Mouse (Mus musculus) liver, embryonic 16.5 days (tissue): ENCODE measurements around the gene Igll1. TPM values are rescaled to one million over a fixed set of nuclear protein-coding genes. Genes with fewer than 3 reads are reported as not detected.
"Not testable (repeated sequence)": the region's sequence is repeated elsewhere in the genome, so short reads cannot be mapped to it uniquely, and the experiment has no call there.

Experiments used
- ATAC-seq: fragments of 200-750 bp; cut with Nextera tagmentation; 2 replicates; pipeline ENCODE4 v1.8.0; 2017; ENCODE audit warnings: low read depth, mild to moderate bottlenecking, moderate number of reproducible peaks, moderate library complexity
- H3K27ac ChIP-seq: fragments of 300-500 bp; sonication (generic); 2 replicates; pipeline ENCODE4 v1.5.1; 2014; ENCODE audit warnings: mild to moderate bottlenecking, low read length
- H3K27me3 ChIP-seq: fragments of 300-500 bp; sonication (generic); 2 replicates; pipeline ENCODE4 v1.6.1; 2014; ENCODE audit warnings: low read depth, low read length, mixed read lengths; ENCODE audit not compliant: control insufficient read depth, insufficient read depth
- H3K36me3 ChIP-seq: fragments of 300-500 bp; sonication (generic); 2 replicates; pipeline ENCODE4 v1.6.1; 2014; ENCODE audit warnings: mild to moderate bottlenecking; ENCODE audit not compliant: control insufficient read depth, insufficient read depth
- H3K4me1 ChIP-seq: fragments of 300-500 bp; sonication (generic); 2 replicates; pipeline ENCODE4 v1.6.1; 2014; ENCODE audit warnings: low read depth, low read length, mixed read lengths; ENCODE audit not compliant: control insufficient read depth
- H3K4me2 ChIP-seq: fragments of 300-500 bp; sonication (generic); 2 replicates; pipeline ENCODE4 v1.6.1; 2014; ENCODE audit warnings: low read depth, low read length, mixed read lengths
- H3K4me3 ChIP-seq: fragments of 300-500 bp; sonication (generic); 2 replicates; pipeline ENCODE4 v1.5.1; 2014; ENCODE audit warnings: low read depth, mild to moderate bottlenecking, low read length
- H3K9ac ChIP-seq: fragments of 300-500 bp; sonication (generic); 2 replicates; pipeline ENCODE4 v1.6.1; 2014; ENCODE audit warnings: low read depth, low read length
- H3K9me3 ChIP-seq: fragments of 300-500 bp; sonication (generic); replicated peaks from 2 replicates; pipeline ENCODE4 v1.6.1; 2016; ENCODE audit warnings: low read length; ENCODE audit not compliant: control insufficient read depth
- WGBS: fragments of 180-500 bp; shearing (Covaris S2); extraction: QIAGEN DNeasy Blood & Tissue Kit; methylation state at CpG from one replicate; pipeline ENCODE4 v1.1.7; 2014; ENCODE audit not compliant: insufficient replicate concordance; 5-methylcytosine and 5-hydroxymethylcytosine counted together
- polyA plus RNA-seq: library from polyadenylated mRNA; unstranded; fragments of >200 nt; fragmentation: Nextera tagmentation; extraction: Ambion mirVana; gene quantifications from 2 replicates; pipeline ENCODE4 v1.2.1, GENCODE M21; 2015

The Igll1 gene
- polyA plus RNA-seq, 1 experiment from 2014 or later = 20.5 TPM

- Histone ChIP-seq H3K36me3 (no peaks in the 10 kb centered on the region), H3K4me3 (no peak overlapping the region), H3K27me3 (no peaks in the 10 kb centered on the region), H3K4me1 (no peaks in the 10 kb centered on the region), H3K9me3 (no peaks in the 10 kb centered on the region), H3K27ac (no peak overlapping the region; the same call in 1 of the 2 replicates), H3K4me2 (no peak overlapping the region), H3K9ac (no peak overlapping the region)
- WGBS = 50% methylated on average over 13 of the region's 13 CpGs
- no peak for ATAC-seq
These were observed 6.9 kb downstream of the Igll1 start for GRCm38 (mm10) chr16:16856731-16857476.

- not testable (repeated sequence) for H3K4me2 ChIP-seq, H3K4me3 ChIP-seq, H3K9me3 ChIP-seq, H3K4me1 ChIP-seq, H3K36me3 ChIP-seq, ATAC-seq, H3K27ac ChIP-seq, H3K9ac ChIP-seq, H3K27me3 ChIP-seq
- 74% methylated on average over 9 of the region's 9 CpGs for WGBS
These were observed 7.7 kb downstream of the Igll1 start for GRCm38 (mm10) chr16:16856054-16856453.

GRCm38 (mm10) chr16:16855541-16855940, 8.2 kb downstream of the Igll1 start:
- ATAC-seq = no peak
- 67% methylated on average over 1 of the region's 1 CpGs for WGBS

GRCm38 (mm10) chr16:16854836-16855235, 8.9 kb downstream of the Igll1 start:
- Histone ChIP-seq H3K4me2 (no peak overlapping the region), H3K4me1 (no peaks in the 10 kb centered on the region), H3K9me3 (no peaks in the 10 kb centered on the region), H3K36me3 (no peaks in the 10 kb centered on the region), H3K27ac (no peak overlapping the region), H3K9ac (no peak overlapping the region), H3K4me3 (no peak overlapping the region), H3K27me3 (no peaks in the 10 kb centered on the region)
- no peak for ATAC-seq
- WGBS = 11% methylated on average over 6 of the region's 6 CpGs

More at GRCm38 (mm10) chr16:16855541-16855940, 8.2 kb downstream of the Igll1 start:
- Histone ChIP-seq H3K4me2 (no peak overlapping the region), H3K27me3 (no peaks in the 10 kb centered on the region), H3K4me1 (no peaks in the 10 kb centered on the region), H3K36me3 (no peaks in the 10 kb centered on the region), H3K9ac (no peak overlapping the region), H3K27ac (no peak overlapping the region), H3K4me3 (no peak overlapping the region), H3K9me3 (no peaks in the 10 kb centered on the region)

- no peak overlapping the region for H3K9ac ChIP-seq
- no peak for ATAC-seq
- 60% methylated on average over 3 of the region's 3 CpGs for WGBS
These were observed 11.4 kb downstream of the Igll1 start for GRCm38 (mm10) chr16:16852411-16852810.

GRCm38 (mm10) chr16:16849196-16849595, 14.6 kb downstream of the Igll1 start:
- no peak for ATAC-seq
- no peak overlapping the region for H3K4me2 ChIP-seq
- no peaks in the 10 kb centered on the region for H3K36me3 ChIP-seq
- H3K4me1 ChIP-seq = no peaks in the 10 kb centered on the region
- H3K27ac ChIP-seq = no peak overlapping the region
- no peaks in the 10 kb centered on the region for H3K9me3 ChIP-seq
- H3K27me3 ChIP-seq = no peaks in the 10 kb centered on the region
- H3K4me3 ChIP-seq = no peak overlapping the region
- no peak overlapping the region for H3K9ac ChIP-seq

More at GRCm38 (mm10) chr16:16852411-16852810, 11.4 kb downstream of the Igll1 start:
- no peak overlapping the region for H3K4me3 ChIP-seq
- no peaks in the 10 kb centered on the region for H3K36me3 ChIP-seq
- no peak overlapping the region for H3K27ac ChIP-seq
- no peaks in the 10 kb centered on the region for H3K9me3 ChIP-seq
- H3K4me1 ChIP-seq = no peaks in the 10 kb centered on the region
- H3K4me2 ChIP-seq = no peak overlapping the region
- no peaks in the 10 kb centered on the region for H3K27me3 ChIP-seq

GRCm38 (mm10) chr16:16829671-16830070, 34.1 kb downstream of the Igll1 start:
- Histone ChIP-seq H3K27ac (no peak overlapping the region), H3K9ac (no peak overlapping the region), H3K4me2 (no peak overlapping the region), H3K27me3 (no peaks in the 10 kb centered on the region), H3K4me3 (no peak overlapping the region), H3K36me3 (no peaks in the 10 kb centered on the region), H3K9me3 (no peaks in the 10 kb centered on the region), H3K4me1 (peaks cover 7% of the 10 kb centered on the region)
- 70% methylated on average over 3 of the region's 3 CpGs for WGBS
- ATAC-seq = no peak

- ATAC-seq = peak; percentile 61
- peak within 1 kb of the TSS; percentile 81 for H3K4me2 ChIP-seq
- no peaks in the 10 kb centered on the region for H3K9me3 ChIP-seq
- peak within 1 kb of the TSS; percentile 55 for H3K4me3 ChIP-seq
- 4% methylated on average over 33 of the region's 33 CpGs for whole genome bisulfite sequencing
- H3K27me3 ChIP-seq = no peaks in the 10 kb centered on the region
- no peak within 1 kb of the TSS for H3K9ac ChIP-seq
- no peak within 1 kb of the TSS for H3K27ac ChIP-seq
- H3K4me1 ChIP-seq = peaks cover 7% of the 10 kb centered on the region
- H3K36me3 ChIP-seq = no peaks in the 10 kb centered on the region
These were observed 34.8 kb downstream of the Igll1 start, which contains the start of gene Spag6l for GRCm38 (mm10) chr16:16828757-16829615. Spag6l (minus strand) TSS chr16:16829456.

- Histone ChIP-seq H3K4me1 (peaks cover 7% of the 10 kb centered on the region), H3K27me3 (no peaks in the 10 kb centered on the region), H3K4me2 (no peak overlapping the region), H3K4me3 (no peak overlapping the region), H3K27ac (no peak overlapping the region), H3K9me3 (no peaks in the 10 kb centered on the region), H3K9ac (no peak overlapping the region), H3K36me3 (no peaks in the 10 kb centered on the region)
- no peak for ATAC-seq
- 75% methylated on average over 2 of the region's 2 CpGs for WGBS
These were observed 37.6 kb downstream of the Igll1 start for GRCm38 (mm10) chr16:16826223-16826622.
